Mouse (Mus musculus) hindbrain, embryonic 16.5 days (tissue): Measurements from ENCODE around the gene Lpcat1. TPM values are rescaled to one million over a fixed set of nuclear protein-coding genes. Genes with fewer than 3 reads are reported as not detected.

Source experiments
- ATAC-seq: fragments of 200-750 bp; cut with Nextera tagmentation; 2 replicates; pipeline ENCODE4 v1.8.0; 2017; ENCODE audit warnings: moderate TSS enrichment, moderate library complexity
- H3K27ac ChIP-seq: fragments of 300-500 bp; sonication (generic); 2 replicates; pipeline ENCODE4 v1.5.1; 2014; ENCODE audit warnings: low read depth, mild to moderate bottlenecking, control low read depth, low read length, moderate library complexity
- H3K27me3 ChIP-seq: fragments of 300-500 bp; sonication (generic); replicated peaks from 2 replicates; pipeline ENCODE4 v1.6.1; 2014; ENCODE audit warnings: low read length; ENCODE audit not compliant: control insufficient read depth, insufficient read depth
- H3K36me3 ChIP-seq: fragments of 300-500 bp; sonication (generic); 2 replicates; pipeline ENCODE4 v1.6.1; 2014; ENCODE audit warnings: mild to moderate bottlenecking, low read length, moderate library complexity, mixed read lengths; ENCODE audit not compliant: control insufficient read depth, insufficient read depth
- H3K4me1 ChIP-seq: fragments of 300-500 bp; sonication (generic); 2 replicates; pipeline ENCODE4 v1.6.1; 2014; ENCODE audit warnings: low read depth, low read length; ENCODE audit not compliant: control insufficient read depth, insufficient read depth
- H3K4me2 ChIP-seq: fragments of 300-500 bp; sonication (generic); 2 replicates; pipeline ENCODE4 v1.6.1; 2014; ENCODE audit warnings: mild to moderate bottlenecking, low read length, control low read depth, moderate library complexity
- H3K4me3 ChIP-seq: fragments of 300-500 bp; sonication (generic); 2 replicates; pipeline ENCODE4 v1.5.1; 2014; ENCODE audit warnings: mild to moderate bottlenecking, low read length, control low read depth, moderate library complexity
- H3K9ac ChIP-seq: fragments of 300-500 bp; sonication (generic); 2 replicates; pipeline ENCODE4 v1.6.1; 2014; ENCODE audit warnings: low read depth, mild to moderate bottlenecking, control low read depth, low read length, moderate library complexity
- H3K9me3 ChIP-seq: fragments of 300-500 bp; sonication (generic); 2 replicates; pipeline ENCODE4 v1.6.1; 2014; ENCODE audit warnings: mild to moderate bottlenecking, low read length, moderate library complexity; ENCODE audit not compliant: control insufficient read depth
- WGBS: fragments of 180-500 bp; shearing (Covaris S2); extraction: QIAGEN DNeasy Blood & Tissue Kit; methylation state at CpG from one replicate; pipeline ENCODE4 v1.1.7; 2014; 5-methylcytosine and 5-hydroxymethylcytosine counted together
- polyA plus RNA-seq: library from polyadenylated mRNA; unstranded; fragments of >200 nt; fragmentation: Nextera tagmentation; extraction: Ambion mirVana; gene quantifications from 2 replicates; pipeline ENCODE4 v1.2.1, GENCODE M21; 2015

Lpcat1 gene
- polyA plus RNA-seq, 1 experiment from 2014 or later = 71.6 TPM

DNA sequence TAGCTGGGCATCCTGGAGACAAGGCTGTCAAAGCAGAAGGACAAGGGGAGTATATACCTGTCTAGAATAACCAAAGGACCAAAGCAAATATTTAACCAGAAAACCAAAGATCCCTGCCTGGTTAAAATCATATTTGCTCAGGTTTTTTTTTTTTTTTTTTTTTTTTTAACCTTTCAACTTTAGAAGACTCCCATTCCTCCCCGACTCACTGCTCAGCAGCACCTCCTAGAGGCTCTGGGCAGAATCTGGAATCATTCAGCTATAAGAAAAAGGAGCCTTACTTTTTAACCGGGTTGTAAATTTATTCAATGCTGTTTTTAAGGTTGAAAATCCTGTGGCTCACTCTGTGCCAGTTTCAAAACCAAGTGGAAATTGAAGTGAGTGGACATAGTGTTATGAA lies 35.7 kb downstream of the Lpcat1 start:
- H3K36me3 ChIP-seq = peaks cover 31% of the 10 kb centered on the region
- no peaks in the 10 kb centered on the region for H3K27me3 ChIP-seq
- no peak overlapping the region for H3K9ac ChIP-seq
- no peak for ATAC-seq
- H3K4me2 ChIP-seq = no peak overlapping the region
- H3K4me1 ChIP-seq = no peaks in the 10 kb centered on the region
- H3K27ac ChIP-seq = no peak overlapping the region
- H3K4me3 ChIP-seq = no peak overlapping the region
- H3K9me3 ChIP-seq = no peaks in the 10 kb centered on the region
- 70% methylated on average over 2 of the region's 2 CpGs for WGBS

DNA sequence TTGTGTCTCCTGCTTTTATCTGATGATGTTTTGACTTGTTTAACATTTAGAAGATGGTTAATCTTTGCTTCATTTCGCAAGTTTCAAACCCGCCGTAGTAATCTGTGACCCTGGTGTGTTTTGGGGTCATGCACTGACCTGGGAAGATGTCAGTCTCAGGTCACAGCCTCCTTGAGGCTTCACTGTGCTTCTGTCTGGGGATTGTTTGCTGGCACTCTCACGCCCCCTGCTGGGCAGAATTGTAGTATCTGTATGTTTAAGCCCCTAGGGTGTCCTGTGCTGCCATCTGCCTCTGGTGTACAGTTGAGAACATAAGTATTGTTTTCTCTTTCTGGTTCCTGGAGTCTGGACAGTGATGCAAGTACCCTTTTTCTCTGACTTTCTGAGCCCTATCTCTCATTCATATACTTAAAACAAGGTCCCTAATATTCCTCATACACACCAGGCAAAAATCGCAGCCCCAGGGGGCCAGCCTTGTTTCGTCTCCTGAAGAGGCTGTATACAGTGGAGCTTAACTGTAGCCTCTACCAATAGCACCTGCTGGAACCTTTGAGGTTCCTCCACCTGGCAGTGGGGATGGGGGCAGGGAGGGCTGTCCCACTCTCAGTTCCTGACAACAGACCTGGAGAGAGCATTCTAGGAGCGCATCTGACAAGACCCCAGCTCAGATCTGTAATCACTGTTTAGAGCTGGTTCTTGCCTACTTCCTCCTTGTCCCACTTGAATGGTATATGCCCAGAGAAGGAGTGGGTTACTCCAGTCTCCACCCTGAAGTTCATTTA lies 38.9 kb downstream of the Lpcat1 start:
- Histone ChIP-seq H3K27me3 (no peaks in the 10 kb centered on the region), H3K4me2 (no peak overlapping the region), H3K36me3 (peaks cover 14% of the 10 kb centered on the region), H3K9me3 (no peaks in the 10 kb centered on the region), H3K9ac (no peak overlapping the region), H3K4me1 (no peaks in the 10 kb centered on the region; the same call in 1 of the 2 replicates), H3K27ac (no peak overlapping the region), H3K4me3 (no peak overlapping the region)
- WGBS = 60% methylated on average over 7 of the region's 7 CpGs
- ATAC-seq = peak; percentile 56

DNA sequence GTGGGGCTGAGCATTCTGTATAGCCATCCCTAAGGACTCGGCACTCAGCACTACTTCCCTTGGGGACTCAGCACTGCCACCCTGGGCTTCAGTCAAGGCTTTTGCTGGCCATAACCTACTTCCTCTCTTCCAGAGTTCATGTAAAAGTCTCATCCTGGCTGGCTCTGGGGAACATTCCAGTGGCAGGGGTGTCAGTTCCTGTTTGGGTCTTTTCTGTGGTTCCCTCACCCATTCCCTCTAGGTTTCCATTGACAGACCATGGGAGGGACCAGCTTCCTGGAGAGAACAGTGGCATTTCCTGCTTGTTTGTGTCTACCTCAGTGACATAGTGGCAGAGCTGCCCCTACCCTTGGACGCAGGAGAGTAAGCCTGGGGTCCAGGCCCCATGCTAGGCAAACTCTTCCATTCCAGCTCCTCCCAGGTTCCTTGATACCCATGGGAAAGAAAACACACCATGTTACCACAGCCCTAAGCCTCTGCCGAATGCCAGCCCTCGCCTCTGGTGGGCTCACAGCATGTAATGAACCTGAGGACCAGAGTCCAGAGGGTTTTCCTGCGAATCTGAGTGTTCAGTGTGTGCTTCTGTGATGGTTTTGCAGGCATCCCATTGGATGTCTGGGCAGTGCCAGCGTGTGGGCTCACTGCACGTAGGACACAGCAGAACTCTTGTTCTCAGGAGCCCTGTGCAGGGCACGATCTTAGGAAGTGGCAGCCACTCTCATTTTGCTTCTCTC lies 42.0 kb downstream of the Lpcat1 start:
- Histone ChIP-seq H3K4me2 (no peak overlapping the region), H3K36me3 (peaks cover 15% of the 10 kb centered on the region), H3K9me3 (no peaks in the 10 kb centered on the region), H3K27ac (no peak overlapping the region), H3K4me3 (no peak overlapping the region), H3K27me3 (no peaks in the 10 kb centered on the region), H3K9ac (no peak overlapping the region), H3K4me1 (no peaks in the 10 kb centered on the region; the same call in 1 of the 2 replicates)
- ATAC-seq = no peak
- 89% methylated on average over 8 of the region's 8 CpGs for WGBS

DNA sequence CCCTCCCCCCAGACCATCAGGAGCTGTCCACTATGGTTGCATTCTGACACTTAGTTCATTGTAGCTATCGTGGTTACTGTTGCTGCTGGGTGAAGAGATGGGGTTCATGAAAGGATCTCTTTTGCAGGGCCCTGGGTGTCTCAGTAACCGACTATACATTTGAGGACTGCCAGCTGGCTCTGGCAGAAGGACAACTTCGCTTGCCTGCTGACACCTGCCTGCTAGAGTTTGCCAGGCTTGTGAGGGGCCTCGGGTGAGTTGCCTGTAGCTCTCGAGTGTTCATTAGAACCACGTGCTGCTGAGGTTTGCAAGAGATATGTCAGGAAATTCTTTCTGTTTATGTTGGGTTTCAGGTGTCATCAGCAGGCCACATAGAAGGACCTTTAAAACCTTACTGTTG lies 42.9 kb downstream of the Lpcat1 start:
- Histone ChIP-seq H3K4me1 (no peaks in the 10 kb centered on the region; the same call in 1 of the 2 replicates), H3K27me3 (no peaks in the 10 kb centered on the region), H3K9ac (no peak overlapping the region), H3K4me3 (no peak overlapping the region), H3K36me3 (peaks cover 24% of the 10 kb centered on the region), H3K27ac (no peak overlapping the region), H3K4me2 (no peak overlapping the region), H3K9me3 (no peaks in the 10 kb centered on the region)
- 68% methylated on average over 6 of the region's 6 CpGs for WGBS
- no peak for ATAC-seq

DNA sequence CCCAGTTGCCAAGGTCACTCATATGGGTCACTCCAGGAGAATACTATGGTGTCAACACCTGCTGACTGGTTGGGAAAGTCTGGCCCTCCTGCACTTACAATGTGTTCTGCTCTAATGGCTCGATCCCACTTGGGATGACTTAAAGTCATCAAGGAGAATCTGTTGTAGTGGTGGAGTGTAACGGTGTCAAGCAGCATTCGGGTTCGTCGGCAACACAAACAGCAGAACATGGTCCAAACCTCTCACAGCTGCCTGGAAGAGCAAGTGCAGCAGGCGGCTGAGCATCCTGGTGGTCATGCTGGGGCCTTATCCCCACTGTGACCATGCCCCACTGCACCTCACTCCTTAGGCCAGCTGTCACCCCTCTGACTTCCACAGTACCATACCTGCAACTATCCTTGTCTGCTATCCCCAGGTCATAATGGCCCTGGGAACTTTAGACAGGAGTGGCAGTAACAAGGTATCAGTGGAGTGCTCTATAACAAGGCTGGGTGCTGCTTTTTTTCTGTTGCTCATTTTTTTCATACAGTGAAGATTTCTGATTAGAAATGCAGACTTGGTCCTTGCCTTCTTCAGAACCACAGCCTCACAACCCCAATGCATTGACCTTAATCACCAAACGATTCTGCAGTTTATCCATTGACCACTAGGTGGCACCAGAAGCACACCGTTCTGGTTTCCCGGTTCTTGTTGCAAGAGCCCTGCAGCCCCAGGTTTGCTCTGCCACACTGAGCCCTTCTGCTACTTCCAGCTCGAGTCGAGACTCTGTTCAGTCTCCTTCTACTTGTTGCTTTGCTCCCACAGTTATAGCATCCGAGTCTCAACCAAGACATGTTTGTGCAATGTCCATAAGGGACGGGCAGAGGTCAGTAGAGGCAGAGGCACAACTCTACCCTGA lies 46.0 kb downstream of the Lpcat1 start:
- peak; percentile 62 for ATAC-seq
- peaks cover 24% of the 10 kb centered on the region for H3K36me3 ChIP-seq
- H3K9ac ChIP-seq = no peak overlapping the region
- WGBS = 55% methylated on average over 13 of the region's 13 CpGs
- H3K4me1 ChIP-seq = no peaks in the 10 kb centered on the region; the same call in 1 of the 2 replicates
- no peaks in the 10 kb centered on the region for H3K27me3 ChIP-seq
- H3K9me3 ChIP-seq = no peaks in the 10 kb centered on the region
- H3K4me3 ChIP-seq = no peak overlapping the region
- no peak overlapping the region for H3K27ac ChIP-seq
- H3K4me2 ChIP-seq = no peak overlapping the region

DNA sequence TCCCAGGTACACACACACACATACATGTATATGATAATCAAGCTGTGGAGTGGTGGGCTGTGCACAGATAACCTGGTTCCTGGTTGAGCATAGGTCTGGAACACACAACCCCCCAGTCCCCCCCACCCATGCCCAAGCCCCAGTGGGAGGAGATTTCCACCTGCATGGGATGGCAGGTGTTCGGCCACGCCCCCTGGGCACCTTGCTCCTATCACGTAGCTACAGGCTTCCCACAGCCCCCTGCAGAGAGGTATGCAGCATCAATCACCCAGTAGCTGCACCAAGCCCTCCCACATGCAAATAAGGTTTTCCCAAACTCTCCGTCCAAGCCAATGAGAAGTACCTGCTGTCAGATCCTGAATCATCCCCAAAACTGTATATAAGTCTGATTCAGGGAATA lies 49.9 kb downstream of the Lpcat1 start:
- Histone ChIP-seq H3K9me3 (no peaks in the 10 kb centered on the region), H3K36me3 (peaks cover 19% of the 10 kb centered on the region), H3K9ac (no peak overlapping the region), H3K27me3 (no peaks in the 10 kb centered on the region), H3K4me3 (no peak overlapping the region), H3K4me1 (no peaks in the 10 kb centered on the region), H3K4me2 (no peak overlapping the region), H3K27ac (no peak overlapping the region)
- ATAC-seq = no peak
- whole genome bisulfite sequencing = 75% methylated on average over 4 of the region's 4 CpGs

DNA sequence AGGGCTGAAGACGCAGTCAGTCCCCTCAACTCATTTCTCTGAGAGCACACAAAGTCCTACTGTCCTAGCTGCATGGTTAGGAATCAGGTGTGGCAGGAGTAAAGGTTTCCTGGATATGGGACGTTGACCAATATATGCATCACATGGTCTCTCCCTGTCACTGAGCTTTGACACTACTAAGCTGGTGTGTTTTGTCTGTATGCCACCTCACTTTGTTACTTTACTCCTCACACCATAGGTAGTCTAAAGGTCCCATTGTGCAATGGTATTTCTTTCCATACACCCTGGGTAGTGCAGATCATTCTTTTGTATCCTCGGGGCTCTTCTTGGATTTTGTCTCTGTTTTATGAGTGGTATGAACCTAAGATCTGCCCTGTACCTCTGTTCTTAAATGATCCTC lies 66.7 kb downstream of the Lpcat1 start:
- H3K9ac ChIP-seq = no peak overlapping the region
- H3K4me3 ChIP-seq = no peak overlapping the region
- WGBS = 94% methylated on average over 3 of the region's 3 CpGs
- H3K4me1 ChIP-seq = peaks cover 11% of the 10 kb centered on the region
- H3K4me2 ChIP-seq = no peak overlapping the region
- no peaks in the 10 kb centered on the region for H3K9me3 ChIP-seq
- H3K27ac ChIP-seq = no peak overlapping the region
- peaks cover 41% of the 10 kb centered on the region for H3K27me3 ChIP-seq
- no peak for ATAC-seq
- H3K36me3 ChIP-seq = no peaks in the 10 kb centered on the region

DNA sequence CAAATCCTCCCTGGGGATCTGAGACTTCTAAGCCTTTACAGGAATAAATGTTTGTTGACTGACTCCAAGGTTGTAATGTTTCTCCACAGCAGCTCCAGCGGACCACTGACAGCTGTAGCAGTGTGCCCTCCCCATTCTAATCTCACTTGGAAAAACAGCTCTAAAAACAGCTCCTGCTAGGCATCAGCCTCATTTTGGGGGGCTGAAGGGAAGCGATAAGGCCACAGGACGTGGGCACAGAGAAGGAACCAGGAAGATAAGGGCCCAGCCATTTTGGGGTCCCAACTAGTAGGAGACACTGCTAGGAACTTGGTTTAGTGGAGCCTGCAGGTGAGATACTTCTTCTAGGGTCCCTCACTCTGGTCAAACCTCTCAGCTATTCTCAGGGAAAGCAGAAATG lies 68.3 kb downstream of the Lpcat1 start:
- no peak overlapping the region for H3K9ac ChIP-seq
- H3K4me3 ChIP-seq = no peak overlapping the region
- no peak overlapping the region for H3K4me2 ChIP-seq
- peaks cover 11% of the 10 kb centered on the region for H3K4me1 ChIP-seq
- H3K27ac ChIP-seq = no peak overlapping the region
- peaks cover 41% of the 10 kb centered on the region for H3K27me3 ChIP-seq
- H3K36me3 ChIP-seq = no peaks in the 10 kb centered on the region
- 59% methylated on average over 3 of the region's 3 CpGs for WGBS
- ATAC-seq = no peak
- H3K9me3 ChIP-seq = no peaks in the 10 kb centered on the region
